Mouse (Mus musculus) heart, adult 2 months (tissue): ENCODE measurements around the gene Cblc.

Source experiments
- CTCF ChIP-seq: fragments of 200-600 bp; IDR thresholded peaks from 2 replicates; pipeline ENCODE4 v1.8.1; 2022; ENCODE audit warnings: antibody characterized with exemption, mild to moderate bottlenecking, moderate library complexity
- POLR2A ChIP-seq: fragments of 200-500 bp; IDR thresholded peaks from 2 replicates; pipeline ENCODE4 v1.6.1; 2011; ENCODE audit warnings: mild to moderate bottlenecking, low read depth, low read length, control low read depth; ENCODE audit not compliant: insufficient read depth

- no peak for TF ChIP-seq POLR2A
- no peak for TF ChIP-seq CTCF
Measured at GRCm38 (mm10) chr7:19763829-19764477, 32.7 kb downstream of the Cblc start.
